Mouse (Mus musculus) liver, embryonic 14.5 days (tissue): Measurements from ENCODE around the gene Pum1. TPM values are rescaled to one million over a fixed set of nuclear protein-coding genes. Genes with fewer than 3 reads are reported as not detected.

ENCODE experiments used
- ATAC-seq: fragments of 200-750 bp; cut with Nextera tagmentation; 2 replicates; pipeline ENCODE4 v1.8.0; 2017; ENCODE audit warnings: moderate number of reproducible peaks, mild to moderate bottlenecking, moderate library complexity; ENCODE audit not compliant: insufficient read depth
- DNase-seq, 3 experiments: peaks; one replicate each; pipeline ENCODE4 v3.0.0-alpha.2; 2012 to 2013; ENCODE audit warnings: low read depth in 3 of 3, low spot score in 3 of 3
- H3K27ac ChIP-seq: fragments of 300-500 bp; sonication (generic); 2 replicates; pipeline ENCODE4 v1.5.1; 2014; ENCODE audit warnings: moderate library complexity, mild to moderate bottlenecking, control low read depth, inconsistent platforms
- H3K27me3 ChIP-seq: fragments of 300-500 bp; sonication (generic); 2 replicates; pipeline ENCODE4 v1.6.1; 2014; ENCODE audit warnings: mild to moderate bottlenecking, low read length, moderate library complexity; ENCODE audit not compliant: control insufficient read depth, insufficient read depth
- H3K36me3 ChIP-seq: fragments of 300-500 bp; sonication (generic); replicated peaks from 2 replicates; pipeline ENCODE4 v1.6.1; 2014; ENCODE audit warnings: low read depth; ENCODE audit not compliant: control insufficient read depth, insufficient read depth
- H3K4me1 ChIP-seq, 2 experiments: fragments of 200-500 bp in 1 of 2; fragments of 300-500 bp in 1 of 2; sonication (generic) in 1 of 2; replicated peaks; 2 replicates each; pipeline ENCODE4 v1.6.1; 2012 to 2014; ENCODE audit warnings: antibody characterized with exemption in 1 of 2, inconsistent platforms in 1 of 2, low read length in 1 of 2; ENCODE audit not compliant: control insufficient read depth in 2 of 2, insufficient read depth in 2 of 2
- H3K4me2 ChIP-seq: fragments of 300-500 bp; sonication (generic); 2 replicates; pipeline ENCODE4 v1.6.1; 2014; ENCODE audit warnings: low read depth, mild to moderate bottlenecking, control low read depth, moderate library complexity
- H3K4me3 ChIP-seq, 2 experiments: fragments of 200-500 bp in 1 of 2; fragments of 300-500 bp in 1 of 2; sonication (generic) in 1 of 2; 2 replicates each; pipeline ENCODE4 v1.5.1; 2012 to 2014; ENCODE audit warnings: low read depth in 2 of 2, low read length in 2 of 2, mild to moderate bottlenecking in 2 of 2, control low read depth in 1 of 2, inconsistent platforms in 1 of 2, moderate library complexity in 1 of 2; ENCODE audit not compliant: insufficient read depth in 1 of 2
- H3K9ac ChIP-seq: fragments of 300-500 bp; sonication (generic); replicated peaks from 2 replicates; pipeline ENCODE4 v1.6.1; 2014; ENCODE audit warnings: mild to moderate bottlenecking, control low read depth, moderate library complexity
- H3K9me3 ChIP-seq: fragments of 300-500 bp; sonication (generic); 2 replicates; pipeline ENCODE4 v1.6.1; 2016; ENCODE audit warnings: low read length, mixed read lengths; ENCODE audit not compliant: control insufficient read depth
- CTCF ChIP-seq: IDR thresholded peaks from 2 replicates; pipeline ENCODE4 v1.5.1; 2016; ENCODE audit warnings: antibody characterized with exemption, low read depth, control low read depth
- EP300 ChIP-seq: IDR thresholded peaks from 2 replicates; pipeline ENCODE4 v1.6.1; 2016; ENCODE audit warnings: antibody characterized with exemption, low read depth
- WGBS: fragments of 180-500 bp; shearing (Covaris S2); extraction: QIAGEN DNeasy Blood & Tissue Kit; methylation state at CpG from one replicate; pipeline ENCODE4 v1.1.7; 2014; ENCODE audit not compliant: insufficient replicate concordance; 5-methylcytosine and 5-hydroxymethylcytosine counted together
- polyA plus RNA-seq, 2 experiments: library from polyadenylated mRNA; depleted of rRNA in 1 of 2; stranded (reverse) in 1 of 2; unstranded in 1 of 2; fragments of >200 nt; fragmentation: Nextera tagmentation in 1 of 2; extraction: Ambion mirVana in 1 of 2; gene quantifications; 2 replicates each; pipeline versions ENCODE4 v1.2.1 to v1.2.3; 2012 to 2014

Pum1 gene
- polyA plus RNA-seq, 2 experiments = 17.9 to 23.1 TPM

DNA sequence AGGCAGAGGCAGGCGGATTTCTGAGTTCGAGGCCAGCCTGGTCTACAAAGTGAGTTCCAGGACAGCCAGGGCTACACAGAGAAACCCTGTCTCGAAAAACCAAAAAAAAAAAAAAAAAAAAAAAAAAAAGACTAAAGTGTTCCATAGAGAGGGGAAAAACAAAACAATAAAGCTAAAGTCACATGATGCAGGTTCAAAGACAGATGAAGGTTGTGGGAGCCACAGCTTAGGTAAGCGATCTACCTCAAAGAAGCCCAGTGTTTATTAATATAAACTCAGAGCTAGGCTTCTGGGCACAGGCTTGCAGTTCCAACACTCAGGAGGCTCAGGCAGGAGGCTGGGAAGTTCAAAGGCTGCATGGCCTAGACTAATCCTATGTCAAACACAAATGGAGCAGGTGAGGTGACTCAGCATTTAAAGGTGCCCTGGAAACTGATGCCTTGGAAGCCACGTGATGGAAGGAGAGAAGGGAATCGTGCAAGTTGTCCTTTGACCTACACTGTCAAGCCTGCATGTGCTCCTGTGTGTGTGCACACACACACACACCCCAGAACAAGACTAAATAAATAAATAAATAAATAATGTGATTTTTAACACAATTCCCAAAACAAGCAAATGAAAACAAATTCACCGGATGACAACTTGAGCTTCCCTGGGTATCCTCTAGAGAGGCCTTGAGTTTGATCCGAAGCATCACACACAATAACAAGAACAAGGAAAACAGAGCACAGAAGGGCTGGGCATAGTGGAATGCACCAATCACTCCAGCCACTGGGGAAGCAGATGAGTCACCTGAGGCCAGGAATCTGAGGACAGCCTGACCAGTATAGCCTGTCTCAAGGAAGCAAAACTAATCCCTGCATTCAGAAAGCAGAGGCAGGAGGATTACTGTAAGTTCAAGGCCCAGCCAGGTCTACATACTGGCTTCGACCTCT, 25.4 kb upstream of the Pum1 start:
- no peak overlapping the region for H3K4me2 ChIP-seq
- TF ChIP-seq CTCF (no peak), EP300 (no peak)
- no peaks in the 10 kb centered on the region for H3K36me3 ChIP-seq
- WGBS = 68% methylated on average over 8 of the region's 9 CpGs
- no peaks in the 10 kb centered on the region for H3K27me3 ChIP-seq
- DNase-seq = no peak
- no peak overlapping the region for H3K4me3 ChIP-seq
- H3K9ac ChIP-seq = no peak overlapping the region
- no peak for ATAC-seq
- no peaks in the 10 kb centered on the region for H3K9me3 ChIP-seq
- H3K27ac ChIP-seq = no peak overlapping the region
- no peaks in the 10 kb centered on the region; a peak in 2 of 4 replicates for H3K4me1 ChIP-seq

DNA sequence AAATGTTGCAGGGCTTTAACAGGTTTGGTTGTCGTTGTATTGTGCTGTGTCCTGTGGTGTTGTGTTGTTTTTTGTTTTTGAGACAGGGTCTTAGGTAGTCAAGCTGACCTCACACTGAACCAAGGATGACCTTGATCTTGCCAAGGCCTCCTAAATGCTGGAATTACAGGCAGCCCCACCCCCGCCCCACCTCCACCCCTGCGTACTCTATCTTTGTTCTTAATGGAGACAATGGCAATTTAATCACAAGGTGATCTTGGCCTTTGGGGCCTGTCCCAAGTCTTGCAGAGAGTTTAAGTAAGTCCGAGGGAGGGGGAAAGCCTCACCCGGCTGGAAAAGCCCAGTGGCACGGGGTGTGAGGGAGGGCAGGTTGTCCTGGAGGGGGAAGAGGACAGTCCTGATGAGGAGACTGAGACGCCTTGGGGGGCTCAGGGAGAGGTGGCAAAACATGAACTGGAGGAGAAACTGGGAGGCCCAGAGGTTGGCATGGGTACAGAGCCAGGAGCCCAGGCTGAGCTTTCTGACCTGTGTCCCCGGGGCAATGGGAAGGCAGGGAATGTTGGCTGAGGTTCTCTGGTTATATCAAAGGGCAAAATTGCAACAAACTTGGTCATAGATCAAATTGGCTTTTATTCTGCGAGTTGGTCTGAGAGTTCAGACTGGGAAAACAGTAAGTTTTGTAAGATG, 22.9 kb upstream of the Pum1 start:
- ATAC-seq (no peak), DNase-seq (no peak)
- Histone ChIP-seq H3K4me2 (no peak overlapping the region), H3K4me1 (no peaks in the 10 kb centered on the region; a peak in 2 of 4 replicates), H3K9ac (no peak overlapping the region), H3K9me3 (no peaks in the 10 kb centered on the region), H3K27ac (no peak overlapping the region), H3K27me3 (no peaks in the 10 kb centered on the region), H3K4me3 (no peak overlapping the region), H3K36me3 (no peaks in the 10 kb centered on the region)
- TF ChIP-seq EP300 = no peak
- no peak for TF ChIP-seq CTCF
- 59% methylated on average over 9 of the region's 9 CpGs for WGBS

DNA sequence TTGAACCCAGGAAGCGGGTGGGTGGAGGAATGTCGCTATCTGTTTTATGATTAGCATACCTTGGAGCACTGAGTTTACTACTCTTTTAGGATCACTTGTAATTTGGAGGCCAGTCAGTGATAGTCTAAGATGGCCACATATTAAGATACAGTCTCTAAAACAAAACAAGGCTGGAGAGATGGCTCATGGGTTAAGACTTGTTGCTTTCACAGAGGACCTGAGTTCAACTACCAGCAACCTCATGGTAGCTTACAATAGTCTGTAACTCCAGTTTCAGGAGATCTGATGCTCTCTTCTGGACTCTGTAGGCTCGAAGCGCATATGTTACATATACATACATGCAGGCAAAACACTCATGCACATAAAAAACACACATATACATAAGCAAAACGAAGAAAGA, 20.7 kb upstream of the Pum1 start:
- Histone ChIP-seq H3K9me3 (no peaks in the 10 kb centered on the region), H3K36me3 (no peaks in the 10 kb centered on the region), H3K4me3 (no peak overlapping the region), H3K4me1 (no peaks in the 10 kb centered on the region; a peak in 2 of 4 replicates), H3K9ac (no peak overlapping the region), H3K27me3 (no peaks in the 10 kb centered on the region), H3K4me2 (no peak overlapping the region), H3K27ac (no peak overlapping the region)
- WGBS = 66% methylated on average over 5 of the region's 5 CpGs
- DNase-seq = no peak
- TF ChIP-seq CTCF (no peak), EP300 (no peak)
- ATAC-seq = no peak

DNA sequence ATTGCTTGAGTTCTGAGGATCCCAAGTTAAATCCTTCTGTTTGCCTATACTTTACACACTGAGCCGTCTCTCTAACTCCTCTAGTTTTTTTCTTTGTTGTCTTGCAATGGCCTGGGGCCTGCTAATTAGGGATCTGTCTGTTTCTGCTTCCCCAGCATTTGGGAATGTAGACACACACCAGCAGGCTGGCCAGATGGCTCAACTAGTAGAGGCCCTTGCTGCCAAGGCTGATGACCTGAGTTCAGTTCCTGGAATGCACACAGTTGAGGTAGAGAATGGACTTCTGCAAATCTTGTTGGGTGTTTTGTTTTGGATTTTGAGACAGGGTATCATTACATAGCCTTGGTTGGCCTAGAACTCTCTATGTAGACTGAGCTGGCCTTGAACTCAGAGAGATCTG, 17.7 kb upstream of the Pum1 start:
- Histone ChIP-seq H3K27ac (no peak overlapping the region), H3K9ac (no peak overlapping the region), H3K36me3 (no peaks in the 10 kb centered on the region), H3K4me3 (no peak overlapping the region), H3K27me3 (no peaks in the 10 kb centered on the region), H3K9me3 (no peaks in the 10 kb centered on the region), H3K4me2 (no peak overlapping the region), H3K4me1 (no peaks in the 10 kb centered on the region; a peak in 2 of 4 replicates)
- TF ChIP-seq EP300 = no peak
- no peak for TF ChIP-seq CTCF
- WGBS = 58% methylated on average over 1 of the region's 1 CpGs
- no peak for ATAC-seq
- no peak for DNase-seq

DNA sequence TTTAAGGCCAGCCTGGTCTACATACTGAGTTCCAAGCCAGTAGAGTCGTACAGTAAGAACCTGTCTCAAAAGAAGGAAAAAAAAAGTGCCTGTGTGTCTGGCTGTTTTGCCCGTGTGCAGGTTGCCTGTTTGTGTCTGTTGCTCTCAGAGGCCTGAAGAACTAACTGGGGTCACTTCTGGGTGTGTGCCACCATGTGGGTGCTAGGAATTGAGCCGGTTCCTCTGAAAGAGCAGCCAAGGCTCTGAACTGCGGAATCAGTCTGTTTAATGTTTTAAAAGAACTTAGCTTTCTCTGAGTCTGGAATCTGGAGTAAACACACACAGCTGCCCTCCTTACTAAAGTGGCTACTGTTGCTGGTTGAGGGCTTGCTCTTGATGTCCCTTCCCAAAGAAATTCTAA, 11.8 kb upstream of the Pum1 start:
- Histone ChIP-seq H3K27me3 (no peaks in the 10 kb centered on the region), H3K36me3 (no peaks in the 10 kb centered on the region), H3K9me3 (no peaks in the 10 kb centered on the region), H3K4me3 (no peak overlapping the region), H3K27ac (no peak overlapping the region), H3K9ac (no peak overlapping the region), H3K4me2 (no peak overlapping the region), H3K4me1 (no peaks in the 10 kb centered on the region; a peak in 1 of 4 replicates)
- TF ChIP-seq EP300 (no peak), CTCF (no peak)
- no peak for DNase-seq
- ATAC-seq = no peak
- 66% methylated on average over 4 of the region's 4 CpGs for WGBS
